ENCODE assay signal across 21 mouse cellular contexts in genomic region chr4:117592206-117592605, GRCm38 (mm10). TPM values are rescaled to one million over a fixed set of nuclear protein-coding genes. Genes with fewer than 3 reads are reported as not detected.
DNase-seq lines count a peak whose midpoint lies in the region; ATAC-seq and TF ChIP-seq lines count a peak whose summit lies in the region.
"Had no signal": no experiment of that assay in that cellular context is flagged by ENCODE, and none has a peak within 500 bp of the region (broad histone marks: within the 10 kb centered on the region; RNA-seq: fewer than 3 reads in every experiment).

No protein-coding gene starts in this region.

- H3K27ac ChIP-seq in heart, embryonic 10.5 days = peak overlapping the region; percentile 56; the same call in 1 of the 2 replicates
- no peak overlapping the region for H3K27ac ChIP-seq in heart, embryonic 11.5 days (ENCODE audit: low read depth, low read length)
- 0 out of 2 replicates have a peak overlapping the region, but pooled peaks have one; percentile 23 for H3K27ac ChIP-seq in lung, postnatal 0 days (ENCODE audit: low read length)

- no peak for TF ChIP-seq POLR2A in lung, adult 2 months (IDR thresholded peaks at IDR 0.05; ENCODE audit: borderline replicate concordance, extremely low read depth, low read depth, low read length)

- ATAC-seq in heart, embryonic 11.5 days (replicated peaks; ENCODE audit: insufficient number of reproducible peaks, low FRiP score, low TSS enrichment) = no peak
- ATAC-seq in lung, postnatal 0 days = peak; percentile 66
- ATAC-seq: activated CD4-positive, CD25-positive, alpha-beta regulatory T cell, adult 4 months; CD4-positive, CD25-positive, alpha-beta regulatory T cell, adult 4 months; Patski had no signal

- H3K4me3 ChIP-seq in heart, embryonic 10.5 days = no peak overlapping the region
- H3K4me3 ChIP-seq in heart, embryonic 11.5 days (ENCODE audit: low read depth, low read length) = no peak overlapping the region
- no peak overlapping the region for H3K4me3 ChIP-seq in lung, postnatal 0 days (ENCODE audit: low read depth, low read length)
- H3K4me3 ChIP-seq in lung, adult 2 months (replicated peaks; ENCODE audit: extremely low read depth, low read depth, low read length) = no peak overlapping the region

- no peak overlapping the region for H3K9ac ChIP-seq in heart, embryonic 11.5 days (ENCODE audit: low read depth, low read length)
- no peak overlapping the region for H3K9ac ChIP-seq in lung, postnatal 0 days (replicated peaks; ENCODE audit: low read depth)

- H3K4me1 ChIP-seq in heart, embryonic 10.5 days = peaks cover 41% of the 10 kb centered on the region
- H3K4me1 ChIP-seq in heart, embryonic 11.5 days (ENCODE audit: control insufficient read depth, insufficient read depth, low read length) = peaks cover 10% of the 10 kb centered on the region
- H3K4me1 ChIP-seq in lung, postnatal 0 days (ENCODE audit: insufficient read depth, low read depth, low read length) = no peaks in the 10 kb centered on the region
- H3K4me1 ChIP-seq in lung, adult 2 months (ENCODE audit: control insufficient read depth, insufficient read depth, low read length) = no peaks in the 10 kb centered on the region

- H3K36me3 ChIP-seq in heart, embryonic 10.5 days = peaks cover 57% of the 10 kb centered on the region
- H3K36me3 ChIP-seq in heart, embryonic 11.5 days (ENCODE audit: control insufficient read depth, insufficient read depth, low read length) = peaks cover 3% of the 10 kb centered on the region
- peaks cover 11% of the 10 kb centered on the region; the same call in 1 of the 2 replicates for H3K36me3 ChIP-seq in lung, postnatal 0 days (ENCODE audit: insufficient read depth, low read length)

- no peaks in the 10 kb centered on the region for H3K27me3 ChIP-seq in heart, embryonic 10.5 days (ENCODE audit: insufficient read depth, poor library complexity, severe bottlenecking)
- no peaks in the 10 kb centered on the region for H3K27me3 ChIP-seq in heart, embryonic 11.5 days (ENCODE audit: control insufficient read depth, insufficient read depth, low read length)
- H3K27me3 ChIP-seq in lung, postnatal 0 days (replicated peaks; ENCODE audit: insufficient read depth, low read length) = no peaks in the 10 kb centered on the region
- H3K27me3 ChIP-seq: CH12.LX, Patski had no signal

- no peak for TF ChIP-seq CTCF in lung, postnatal 0 days (IDR thresholded peaks at IDR 0.05)
- TF ChIP-seq CTCF in lung, adult 2 months (IDR thresholded peaks at IDR 0.05; ENCODE audit: insufficient read depth, low read length) = no peak

- 85% methylated on average over 5 of the region's 5 CpGs for WGBS in heart, embryonic 10.5 days
- 78% methylated on average over 5 of the region's 5 CpGs for WGBS in heart, embryonic 11.5 days (ENCODE audit: insufficient replicate concordance)
- 64% methylated on average over 5 of the region's 5 CpGs for WGBS in lung, postnatal 0 days
- WGBS in lung, adult 2 months = 76% methylated on average over 5 of the region's 5 CpGs

- H3K9me3 ChIP-seq in heart, embryonic 10.5 days = no peaks in the 10 kb centered on the region
- H3K9me3 ChIP-seq in heart, embryonic 11.5 days (replicated peaks; ENCODE audit: control insufficient read depth, low read length) = no peaks in the 10 kb centered on the region
- H3K9me3 ChIP-seq in lung, postnatal 0 days (ENCODE audit: low read length) = no peaks in the 10 kb centered on the region
- H3K9me3 ChIP-seq: G1E had no signal

- DNase-seq in heart, embryonic 10.5 days (ENCODE audit: low spot score) = no peak
- peak; percentile 66 for DNase-seq in lung, postnatal 0 days (ENCODE audit: low spot score)
- no peak for DNase-seq in lung, adult 2 months
- DNase-seq in lung, postnatal 36 days = peak; percentile 16
- no peak for DNase-seq in lung, postnatal 4 days
- DNase-seq: adrenal gland, adult 2 months; adrenal gland, adult 8-10 months; adrenal gland, postnatal 10 days; adrenal gland, postnatal 14 days; adrenal gland, postnatal 25 days; adrenal gland, postnatal 36 days; B cell, adult 2 months; cerebellum, adult 11 months; cerebellum, adult 11-12 months; cerebellum, adult 18-20 months had no signal

- no peak for TF ChIP-seq EP300 in lung, postnatal 0 days (IDR thresholded peaks at IDR 0.05)

- no peak overlapping the region for H3K4me2 ChIP-seq in heart, embryonic 11.5 days
- no peak overlapping the region for H3K4me2 ChIP-seq in lung, postnatal 0 days (replicated peaks; ENCODE audit: low read depth, low read length)

RNA-seq across cellular contexts. Expression of gene Eri3, which starts 42.0 kb away (rescaled TPM):
- polyA plus RNA-seq in heart, embryonic 10.5 days (2016; fragmentation: Nextera tagmentation; extraction: Ambion mirVana) = 108 and 118 TPM in 2 replicates
- 98.9 and 102 TPM in 2 replicates for polyA plus RNA-seq in heart, embryonic 11.5 days (2014; fragmentation: Nextera tagmentation; extraction: Ambion mirVana)
- 75.1 and 79.3 TPM in 2 replicates for polyA plus RNA-seq in lung, postnatal 0 days (2015; fragmentation: Nextera tagmentation; extraction: Ambion mirVana)
- 74.3 and 82.4 TPM in 2 replicates for polyA plus RNA-seq in lung, adult 2 months (2012; rRNA removed)

Comparison
In these comparisons a context has a peak if more than half of its experiments do, and no peak if none do; other contexts are left out.
1. DNase-seq: peak in lung, postnatal 0 days (single experiment) and lung, postnatal 36 days (single experiment); none in heart, embryonic 10.5 days (single experiment), lung, adult 2 months (single experiment) and lung, postnatal 4 days (0 of 2).